Mouse (Mus musculus) kidney, adult 10 weeks (tissue): Measurements from ENCODE around the gene Mtrex. TPM values are rescaled to one million over a fixed set of nuclear protein-coding genes. Genes with fewer than 3 reads are reported as not detected.

Source experiments
- polyA plus RNA-seq: library from polyadenylated mRNA; stranded (reverse); fragments of 350-450 nt; fragmentation: Illumina TruSeq; extraction: RNeasy Lipid Tissue Mini Kit (QIAGEN cat#74804); gene quantifications from one replicate; pipeline ENCODE4 v1.2.3, GENCODE M21; 2014; ENCODE audit warnings: low read depth, low replicate concordance

Gene Mtrex
- polyA plus RNA-seq = 92.1 TPM

DNA sequence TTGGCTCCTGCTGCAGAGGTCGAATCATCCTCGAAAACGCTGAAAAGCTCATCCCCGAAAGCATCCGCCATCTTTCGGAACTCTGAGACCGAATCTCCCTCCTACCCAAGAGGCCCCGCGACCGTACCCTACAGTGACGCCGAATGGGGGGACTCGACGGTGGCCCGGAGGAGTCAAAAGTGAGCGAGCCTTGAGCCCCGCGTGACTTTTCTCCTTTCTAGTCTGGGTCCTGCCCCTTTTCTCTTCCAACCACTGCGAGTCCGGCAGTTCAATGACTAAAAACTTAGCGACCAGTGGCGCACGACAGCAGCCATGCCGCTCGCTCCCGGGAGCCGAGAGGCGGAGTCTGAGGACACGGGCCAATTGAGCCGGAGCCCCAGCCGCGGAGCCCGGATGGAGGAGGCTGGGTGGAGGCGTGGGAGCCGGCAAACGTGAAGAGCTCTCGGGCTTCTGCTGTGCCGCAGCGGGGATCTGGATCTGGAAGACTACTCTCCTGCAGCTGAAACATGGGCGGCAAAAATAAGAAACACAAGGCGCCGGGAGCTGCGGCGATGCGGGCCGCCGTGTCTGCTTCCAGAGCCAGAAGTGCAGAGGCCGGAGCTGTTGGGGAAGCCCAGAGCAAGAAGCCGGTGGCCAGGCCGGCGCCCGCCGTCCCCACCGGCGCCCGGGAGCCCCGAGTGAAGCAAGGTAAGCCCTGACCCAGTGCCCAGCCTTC, at the start of gene Mtrex, which contains the start of gene Dhx29:
TSS of gene Mtrex (minus strand) at position 112 of the 715 bp plus-strand sequence.
TSS of gene Dhx29 (plus strand) at position 168 of the 715 bp plus-strand sequence.

Other genes with a start within 250 kb of the Mtrex start
- gene Plpp1, start 126.6 kb downstream of the Mtrex start, polyA plus RNA-seq = 159 TPM
- 31.1 TPM for gene Dhx29, start 56 bp upstream of the Mtrex start, polyA plus RNA-seq
- gene Ccno, start 60.4 kb upstream of the Mtrex start, polyA plus RNA-seq = not detected
- not detected for gene Mcidas, start 66.4 kb upstream of the Mtrex start, polyA plus RNA-seq
- not detected for gene Cdc20b, start 107.7 kb upstream of the Mtrex start, polyA plus RNA-seq
- gene Gpx8, start 119.0 kb upstream of the Mtrex start, polyA plus RNA-seq = 84.7 TPM
- not detected for gene Gzma, start 173.6 kb upstream of the Mtrex start, polyA plus RNA-seq